Mouse (Mus musculus) kidney, embryonic 14.5 days (tissue): ENCODE results near the gene Tas2r144. TPM values are rescaled to one million over a fixed set of nuclear protein-coding genes. Genes with fewer than 3 reads are reported as not detected.

Experiments
- ATAC-seq: fragments of 200-750 bp; cut with Nextera tagmentation; 2 replicates; pipeline ENCODE4 v1.8.0; 2017; ENCODE audit warnings: moderate number of reproducible peaks, mild to moderate bottlenecking, moderate TSS enrichment, moderate library complexity; ENCODE audit not compliant: low FRiP score, low TSS enrichment
- H3K27ac ChIP-seq: fragments of 300-500 bp; sonication (generic); 2 replicates; pipeline ENCODE4 v1.5.1; 2014; ENCODE audit warnings: low read depth, mild to moderate bottlenecking, low read length, moderate library complexity, mixed read lengths
- H3K27me3 ChIP-seq: fragments of 300-500 bp; sonication (generic); 2 replicates; pipeline ENCODE4 v1.6.1; 2014; ENCODE audit warnings: mild to moderate bottlenecking, low read length; ENCODE audit not compliant: control insufficient read depth, insufficient read depth
- H3K36me3 ChIP-seq: fragments of 300-500 bp; sonication (generic); 2 replicates; pipeline ENCODE4 v1.6.1; 2014; ENCODE audit warnings: low read length, mixed read lengths; ENCODE audit not compliant: control insufficient read depth, insufficient read depth
- H3K4me1 ChIP-seq: fragments of 300-500 bp; sonication (generic); 2 replicates; pipeline ENCODE4 v1.6.1; 2014; ENCODE audit warnings: low read length, mixed read lengths; ENCODE audit not compliant: control insufficient read depth, insufficient read depth
- H3K4me2 ChIP-seq: fragments of 300-500 bp; sonication (generic); replicated peaks from 2 replicates; pipeline ENCODE4 v1.6.1; 2014; ENCODE audit warnings: low read depth, mild to moderate bottlenecking, low read length
- H3K4me3 ChIP-seq: fragments of 300-500 bp; sonication (generic); 2 replicates; pipeline ENCODE4 v1.5.1; 2014; ENCODE audit warnings: mild to moderate bottlenecking, low read length
- H3K9ac ChIP-seq: fragments of 300-500 bp; sonication (generic); 2 replicates; pipeline ENCODE4 v1.6.1; 2014; ENCODE audit warnings: low read depth, mild to moderate bottlenecking, low read length, moderate library complexity
- H3K9me3 ChIP-seq: fragments of 300-500 bp; sonication (generic); 2 replicates; pipeline ENCODE4 v1.6.1; 2016; ENCODE audit warnings: low read length; ENCODE audit not compliant: control insufficient read depth
- WGBS: fragments of 180-500 bp; shearing (Covaris S2); extraction: QIAGEN DNeasy Blood & Tissue Kit; methylation state at CpG from one replicate; pipeline ENCODE4 v1.1.7; 2014; 5-methylcytosine and 5-hydroxymethylcytosine counted together
- polyA plus RNA-seq: library from polyadenylated mRNA; unstranded; fragments of >200 nt; fragmentation: Nextera tagmentation; extraction: Ambion mirVana; gene quantifications from 2 replicates; pipeline ENCODE4 v1.2.1, GENCODE M21; 2014

Gene Tas2r144
- polyA plus RNA-seq, 1 experiment from 2014 or later: not detected

GRCm38 (mm10) chr6:42231191-42231590 is 16.1 kb downstream of the Tas2r144 start:
- Histone ChIP-seq H3K9me3 (no peaks in the 10 kb centered on the region), H3K36me3 (no peaks in the 10 kb centered on the region), H3K9ac (no peak overlapping the region), H3K4me1 (no peaks in the 10 kb centered on the region), H3K27ac (no peak overlapping the region), H3K27me3 (no peaks in the 10 kb centered on the region), H3K4me3 (no peak overlapping the region), H3K4me2 (no peak overlapping the region)
- no peak for ATAC-seq
- WGBS: 89% methylated on average over 3 of the region's 3 CpGs

- Histone ChIP-seq H3K27ac (no peak overlapping the region), H3K36me3 (no peaks in the 10 kb centered on the region), H3K9me3 (no peaks in the 10 kb centered on the region), H3K27me3 (no peaks in the 10 kb centered on the region), H3K4me3 (no peak overlapping the region), H3K4me2 (no peak overlapping the region), H3K9ac (no peak overlapping the region), H3K4me1 (no peaks in the 10 kb centered on the region)
- no peak for ATAC-seq
- 72% methylated on average over 6 of the region's 6 CpGs for WGBS
Measured at GRCm38 (mm10) chr6:42237276-42237805, 22.2 kb downstream of the Tas2r144 start.

GRCm38 (mm10) chr6:42241311-42242045 is 26.4 kb downstream of the Tas2r144 start:
- no peaks in the 10 kb centered on the region for H3K4me1 ChIP-seq
- H3K36me3 ChIP-seq: no peaks in the 10 kb centered on the region
- H3K4me3 ChIP-seq: no peak overlapping the region
- no peak for ATAC-seq
- H3K9ac ChIP-seq: no peak overlapping the region
- WGBS: 77% methylated on average over 6 of the region's 6 CpGs
- no peak overlapping the region for H3K27ac ChIP-seq
- no peaks in the 10 kb centered on the region for H3K9me3 ChIP-seq
- no peak overlapping the region for H3K4me2 ChIP-seq
- no peaks in the 10 kb centered on the region for H3K27me3 ChIP-seq

- Histone ChIP-seq H3K27ac (no peak within 1 kb of the TSS), H3K27me3 (no peaks in the 10 kb centered on the region), H3K9me3 (no peaks in the 10 kb centered on the region), H3K9ac (peak within 1 kb of the TSS; percentile 50), H3K4me1 (no peaks in the 10 kb centered on the region), H3K4me2 (peak within 1 kb of the TSS; percentile 84), H3K36me3 (no peaks in the 10 kb centered on the region), H3K4me3 (peak within 1 kb of the TSS; percentile 50)
- 3% methylated on average over 28 of the region's 28 CpGs for WGBS
- ATAC-seq: peak; percentile 100
Measured at GRCm38 (mm10) chr6:42245711-42246353, 30.7 kb downstream of the Tas2r144 start, which contains the start of gene Gstk1. Gene Gstk1 (plus strand): TSS chr6:42245935.

- H3K27me3 ChIP-seq: no peaks in the 10 kb centered on the region
- H3K4me1 ChIP-seq: no peaks in the 10 kb centered on the region
- peak overlapping the region; percentile 24; the same call in 1 of the 2 replicates for H3K4me2 ChIP-seq
- no peak overlapping the region for H3K9ac ChIP-seq
- H3K4me3 ChIP-seq: peak overlapping the region; percentile 3; the same call in 1 of the 2 replicates
- 13% methylated on average over 8 of the region's 8 CpGs for WGBS
- H3K36me3 ChIP-seq: no peaks in the 10 kb centered on the region
- ATAC-seq: peak; percentile 50
- H3K9me3 ChIP-seq: no peaks in the 10 kb centered on the region
- H3K27ac ChIP-seq: no peak overlapping the region
Measured at GRCm38 (mm10) chr6:42247173-42247572, 32.0 kb downstream of the Tas2r144 start.

GRCm38 (mm10) chr6:42247981-42248380 is 32.9 kb downstream of the Tas2r144 start:
- WGBS: 89% methylated on average over 1 of the region's 1 CpGs
- Histone ChIP-seq H3K4me2 (no peak overlapping the region), H3K27ac (no peak overlapping the region), H3K36me3 (no peaks in the 10 kb centered on the region), H3K4me3 (peak overlapping the region; percentile 3; the same call in 1 of the 2 replicates), H3K4me1 (no peaks in the 10 kb centered on the region), H3K27me3 (no peaks in the 10 kb centered on the region), H3K9me3 (no peaks in the 10 kb centered on the region), H3K9ac (no peak overlapping the region)
- no peak for ATAC-seq

- H3K36me3 ChIP-seq: no peaks in the 10 kb centered on the region
- no peak overlapping the region for H3K27ac ChIP-seq
- no peak overlapping the region for H3K4me3 ChIP-seq
- no peaks in the 10 kb centered on the region for H3K27me3 ChIP-seq
- 89% methylated on average over 4 of the region's 4 CpGs for WGBS
- H3K4me2 ChIP-seq: no peak overlapping the region
- ATAC-seq: no peak
- H3K9me3 ChIP-seq: no peaks in the 10 kb centered on the region
- H3K9ac ChIP-seq: no peak overlapping the region
- H3K4me1 ChIP-seq: no peaks in the 10 kb centered on the region
Measured at GRCm38 (mm10) chr6:42251791-42252190, 36.7 kb downstream of the Tas2r144 start.

- Histone ChIP-seq H3K27me3 (no peaks in the 10 kb centered on the region), H3K4me1 (no peaks in the 10 kb centered on the region), H3K4me3 (no peak overlapping the region), H3K4me2 (no peak overlapping the region), H3K36me3 (no peaks in the 10 kb centered on the region), H3K9me3 (no peaks in the 10 kb centered on the region), H3K9ac (no peak overlapping the region), H3K27ac (no peak overlapping the region)
- WGBS: 81% methylated on average over 2 of the region's 2 CpGs
- ATAC-seq: no peak
Measured at GRCm38 (mm10) chr6:42253103-42253502, 38.0 kb downstream of the Tas2r144 start.
